Mouse (Mus musculus): ENCODE results near the gene Tarbp2.

DNA sequence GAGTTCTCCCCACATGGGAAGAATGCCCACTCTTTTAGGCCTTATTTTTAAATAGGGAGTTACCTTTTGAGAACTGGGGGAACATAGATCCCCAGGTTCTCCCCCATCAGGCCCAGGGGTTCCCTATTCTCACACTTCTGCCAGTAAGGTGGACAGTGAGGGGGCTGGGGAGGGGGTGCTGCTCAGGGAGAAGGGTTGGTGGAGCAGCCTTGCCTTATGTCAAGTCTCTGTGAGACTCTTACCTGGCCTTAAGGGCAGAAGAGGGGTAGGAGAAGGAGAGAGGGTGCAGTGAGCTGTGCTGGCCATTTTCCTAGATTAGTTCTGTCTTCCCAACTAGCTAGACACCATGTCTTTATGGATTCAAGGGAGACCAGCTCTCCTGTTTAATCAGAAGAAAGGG lies 5.5 kb upstream of the Tarbp2 start:
- TF ChIP-seq POLR2A (IDR thresholded peaks at IDR 0.05; ENCODE audit: borderline replicate concordance, insufficient read depth, low read length) (no peak), CTCF (IDR thresholded peaks at IDR 0.05; ENCODE audit: borderline replicate concordance, insufficient read depth, low read depth, low read length) (no peak)
